Mouse (Mus musculus) spleen, adult 18-20 months (tissue): ENCODE data around the gene Eif3b.
A peak's percentile ranks its signal among the peaks of the same experiment; 100 is the strongest.
"Not testable (repeated sequence)": the region's sequence is repeated elsewhere in the genome, so short reads cannot be mapped to it uniquely, and the experiment has no call there.

Experiments
- DNase-seq, 2 experiments: peaks; one replicate each; pipeline ENCODE4 v3.0.0; 2022; ENCODE audit warnings: mixed read lengths in 2 of 2

Gene Eif3b

GRCm38 (mm10) chr5:140396166-140396940 lies 22.8 kb upstream of the Eif3b start:
- DNase-seq: peak; percentile 30 to 56

- DNase-seq: no peak
Observed at GRCm38 (mm10) chr5:140402640-140403270, 16.4 kb upstream of the Eif3b start.

GRCm38 (mm10) chr5:140405126-140405525 lies 14.0 kb upstream of the Eif3b start:
- DNase-seq: no peak

GRCm38 (mm10) chr5:140406666-140407065 lies 12.5 kb upstream of the Eif3b start:
- DNase-seq: no peak

- no peak for DNase-seq
Observed at GRCm38 (mm10) chr5:140408801-140409200, 10.3 kb upstream of the Eif3b start.

GRCm38 (mm10) chr5:140411339-140411738 lies 7.8 kb upstream of the Eif3b start:
- DNase-seq: peak; percentile 34 to 71

- no peak for DNase-seq
Observed at GRCm38 (mm10) chr5:140414647-140415046, 4.5 kb upstream of the Eif3b start.

GRCm38 (mm10) chr5:140418106-140418488 lies 1.0 kb upstream of the Eif3b start:
- DNase-seq: peak in 1 of 2 experiments; percentile 13

- DNase-seq: no peak
Observed at GRCm38 (mm10) chr5:140419442-140420080, 433 bp downstream of the Eif3b start.

GRCm38 (mm10) chr5:140420616-140421015 lies 1.5 kb downstream of the Eif3b start:
- DNase-seq: no peak

- DNase-seq: no peak
Observed at GRCm38 (mm10) chr5:140425016-140425783, 6.1 kb downstream of the Eif3b start.

GRCm38 (mm10) chr5:140439117-140439516 lies 20.0 kb downstream of the Eif3b start:
- not testable (repeated sequence) for DNase-seq

- DNase-seq: no peak
Observed at GRCm38 (mm10) chr5:140441406-140441805, 22.3 kb downstream of the Eif3b start.

GRCm38 (mm10) chr5:140444012-140444411 lies 24.9 kb downstream of the Eif3b start:
- no peak for DNase-seq

GRCm38 (mm10) chr5:140445345-140445744 lies 26.2 kb downstream of the Eif3b start, which contains the start of gene Gm4869:
TSS of gene Gm4869 (plus strand) at chr5:140445645.
- DNase-seq: no peak

GRCm38 (mm10) chr5:140446054-140446453 lies 26.9 kb downstream of the Eif3b start:
- no peak for DNase-seq

GRCm38 (mm10) chr5:140454488-140454887 lies 35.4 kb downstream of the Eif3b start:
- DNase-seq: no peak

GRCm38 (mm10) chr5:140455466-140455865 lies 36.3 kb downstream of the Eif3b start:
- DNase-seq: no peak

- no peak for DNase-seq
Observed at GRCm38 (mm10) chr5:140461476-140461875, 42.3 kb downstream of the Eif3b start.

- not testable (repeated sequence) for DNase-seq
Observed at GRCm38 (mm10) chr5:140463151-140463550, 44.0 kb downstream of the Eif3b start.

GRCm38 (mm10) chr5:140464943-140465342 lies 45.8 kb downstream of the Eif3b start:
- DNase-seq: no peak

GRCm38 (mm10) chr5:140472336-140472735 lies 53.2 kb downstream of the Eif3b start:
- DNase-seq: peak in 1 of 2 experiments; percentile 7

GRCm38 (mm10) chr5:140481458-140481857 lies 62.3 kb downstream of the Eif3b start:
- no peak for DNase-seq
